Mouse (Mus musculus): Measurements from ENCODE around the gene Gm17387. TPM values are rescaled to one million over a fixed set of nuclear protein-coding genes. Genes with fewer than 3 reads are reported as not detected.
"Not testable (repeated sequence)": the region's sequence is repeated elsewhere in the genome, so short reads cannot be mapped to it uniquely, and the experiment has no call there.

Gm17387 gene
- polyA plus RNA-seq, 1 experiment from 2014 or later, result not detected

DNA sequence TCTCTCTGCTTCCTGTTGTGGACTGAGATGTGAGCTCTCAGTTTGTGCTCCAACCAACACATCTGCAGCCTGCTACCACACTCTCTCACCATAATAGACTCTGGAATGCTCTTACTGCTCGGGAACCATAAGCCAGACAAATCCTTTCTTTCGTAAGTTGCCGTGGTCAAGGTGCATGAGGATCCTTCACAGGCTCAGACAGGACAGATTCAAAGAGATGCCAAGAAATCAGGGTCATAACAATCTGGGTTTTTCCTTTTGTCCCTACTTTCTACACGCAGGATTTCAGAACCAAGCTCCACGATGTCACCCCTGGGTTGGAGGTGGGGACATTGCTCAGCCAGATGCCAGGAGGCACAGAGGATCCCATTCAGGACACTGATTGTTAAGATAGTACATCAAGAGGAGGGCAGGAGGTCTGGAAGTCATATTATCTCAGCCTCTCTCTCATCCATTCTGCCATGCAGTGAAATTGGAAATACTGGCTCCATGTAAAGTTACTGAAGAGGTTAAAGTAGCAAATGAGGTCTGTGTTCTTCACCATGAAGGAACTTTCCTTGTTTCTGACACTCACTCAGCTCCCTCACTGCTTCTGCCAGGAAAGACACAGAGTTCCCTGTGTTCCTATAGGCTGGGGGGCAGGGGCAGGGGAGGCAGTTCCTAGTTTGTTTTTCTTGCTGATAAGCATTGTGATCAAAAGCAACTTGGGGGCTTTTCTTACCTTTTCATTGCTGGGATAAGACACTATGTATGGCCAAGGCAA is 25.5 kb upstream of the Gm17387 start:
- H3K27ac ChIP-seq, result no peak overlapping the region
- no peak for ATAC-seq (replicated peaks; ENCODE audit: low FRiP score)
- H3K4me2 ChIP-seq, result no peak overlapping the region
- WGBS, result 90% methylated on average over 5 of the region's 5 CpGs
- H3K9me3 ChIP-seq (replicated peaks), result no peaks in the 10 kb centered on the region
- H3K9ac ChIP-seq, result no peak overlapping the region
- no peaks in the 10 kb centered on the region for H3K36me3 ChIP-seq
- no peak overlapping the region for H3K4me3 ChIP-seq (replicated peaks)
- no peaks in the 10 kb centered on the region for H3K27me3 ChIP-seq
- H3K4me1 ChIP-seq, result peaks cover 3% of the 10 kb centered on the region

DNA sequence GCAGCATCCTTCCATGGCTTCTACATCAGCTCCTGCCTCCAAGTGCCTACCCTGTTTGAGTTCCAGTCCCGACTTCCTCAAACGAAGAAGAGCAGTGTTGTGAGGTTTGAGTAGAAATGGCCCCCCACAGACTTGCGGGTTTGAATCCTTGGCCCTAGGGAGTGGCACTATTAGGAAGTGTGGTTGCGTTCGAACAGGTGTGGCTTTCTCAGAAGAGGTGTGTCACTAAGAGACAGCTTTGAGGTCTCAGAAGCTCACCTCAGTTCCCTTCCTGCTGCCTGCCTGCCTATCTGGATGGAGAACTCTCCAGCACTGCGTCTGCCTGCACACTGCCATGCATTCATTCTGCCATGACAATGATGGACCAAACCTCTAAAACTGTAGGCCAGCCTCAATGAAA is 22.5 kb upstream of the Gm17387 start:
- no peak for ATAC-seq (replicated peaks; ENCODE audit: low FRiP score)
- 90% methylated on average over 6 of the region's 6 CpGs for WGBS
- peaks cover 29% of the 10 kb centered on the region for H3K4me1 ChIP-seq
- H3K4me2 ChIP-seq, result no peak overlapping the region
- H3K4me3 ChIP-seq (replicated peaks), result no peak overlapping the region
- H3K27ac ChIP-seq, result no peak overlapping the region
- no peaks in the 10 kb centered on the region for H3K9me3 ChIP-seq (replicated peaks)
- H3K27me3 ChIP-seq, result no peaks in the 10 kb centered on the region
- H3K36me3 ChIP-seq, result no peaks in the 10 kb centered on the region
- no peak overlapping the region for H3K9ac ChIP-seq

DNA sequence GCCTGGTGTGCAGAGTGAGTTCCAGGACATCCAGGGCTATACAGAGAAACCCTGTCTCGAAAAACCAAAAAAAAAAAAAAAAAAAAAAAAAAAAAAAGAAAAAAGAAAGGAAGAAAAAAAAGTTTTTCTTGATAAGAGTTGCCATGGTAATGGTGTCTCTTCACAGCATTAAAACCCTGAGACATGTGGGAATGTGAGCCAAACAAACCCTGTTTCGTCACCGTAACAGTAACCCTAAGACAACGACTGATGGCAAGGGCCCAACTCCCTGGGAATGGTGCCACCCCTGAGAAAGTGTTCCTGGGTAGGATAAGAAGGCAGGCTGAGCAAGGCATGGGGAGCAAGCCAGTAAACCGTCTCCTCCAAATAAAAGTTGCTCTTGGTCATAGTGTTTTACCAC is 22.0 kb upstream of the Gm17387 start:
- Histone ChIP-seq H3K4me1 (peaks cover 30% of the 10 kb centered on the region), H3K27me3 (no peaks in the 10 kb centered on the region), H3K9ac (no peak overlapping the region), H3K36me3 (no peaks in the 10 kb centered on the region), H3K27ac (no peak overlapping the region), H3K4me3 (replicated peaks) (no peak overlapping the region), H3K9me3 (replicated peaks) (no peaks in the 10 kb centered on the region), H3K4me2 (no peak overlapping the region)
- 86% methylated on average over 5 of the region's 5 CpGs for WGBS
- ATAC-seq (replicated peaks; ENCODE audit: low FRiP score), result no peak

DNA sequence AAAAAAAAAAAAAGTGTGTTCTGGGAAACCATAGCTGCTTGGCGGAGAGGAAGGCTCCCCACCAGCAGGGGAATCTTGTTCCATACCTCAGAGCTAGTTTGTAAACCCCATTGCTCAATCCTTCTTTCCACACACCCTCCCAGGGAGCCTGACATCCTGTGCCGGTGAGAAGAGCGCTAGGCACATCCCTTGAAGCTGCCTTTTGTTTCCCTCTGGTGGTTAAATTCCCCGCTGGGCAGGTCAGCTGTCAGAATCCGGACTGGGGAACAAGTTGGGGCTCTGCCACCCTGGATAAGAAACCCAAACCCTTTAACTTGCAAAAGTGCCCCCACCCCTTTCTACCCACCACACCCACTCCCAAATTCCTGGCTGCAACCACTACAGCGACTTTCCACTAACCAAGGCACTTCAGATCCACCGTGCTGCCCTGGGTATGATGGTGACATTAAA is 20.6 kb upstream of the Gm17387 start:
- Histone ChIP-seq H3K36me3 (no peaks in the 10 kb centered on the region), H3K9ac (0 out of 2 replicates have a peak overlapping the region, but pooled peaks have one; percentile 11), H3K27ac (no peak overlapping the region), H3K27me3 (no peaks in the 10 kb centered on the region), H3K4me1 (peaks cover 30% of the 10 kb centered on the region), H3K4me3 (replicated peaks) (peak overlapping the region; percentile 56; the same call in 1 of the 2 replicates), H3K4me2 (peak overlapping the region; percentile 60), H3K9me3 (replicated peaks) (no peaks in the 10 kb centered on the region)
- 9% methylated on average over 7 of the region's 7 CpGs for WGBS
- ATAC-seq (replicated peaks; ENCODE audit: low FRiP score), result peak; percentile 10; the same call in 1 of the 2 replicates

DNA sequence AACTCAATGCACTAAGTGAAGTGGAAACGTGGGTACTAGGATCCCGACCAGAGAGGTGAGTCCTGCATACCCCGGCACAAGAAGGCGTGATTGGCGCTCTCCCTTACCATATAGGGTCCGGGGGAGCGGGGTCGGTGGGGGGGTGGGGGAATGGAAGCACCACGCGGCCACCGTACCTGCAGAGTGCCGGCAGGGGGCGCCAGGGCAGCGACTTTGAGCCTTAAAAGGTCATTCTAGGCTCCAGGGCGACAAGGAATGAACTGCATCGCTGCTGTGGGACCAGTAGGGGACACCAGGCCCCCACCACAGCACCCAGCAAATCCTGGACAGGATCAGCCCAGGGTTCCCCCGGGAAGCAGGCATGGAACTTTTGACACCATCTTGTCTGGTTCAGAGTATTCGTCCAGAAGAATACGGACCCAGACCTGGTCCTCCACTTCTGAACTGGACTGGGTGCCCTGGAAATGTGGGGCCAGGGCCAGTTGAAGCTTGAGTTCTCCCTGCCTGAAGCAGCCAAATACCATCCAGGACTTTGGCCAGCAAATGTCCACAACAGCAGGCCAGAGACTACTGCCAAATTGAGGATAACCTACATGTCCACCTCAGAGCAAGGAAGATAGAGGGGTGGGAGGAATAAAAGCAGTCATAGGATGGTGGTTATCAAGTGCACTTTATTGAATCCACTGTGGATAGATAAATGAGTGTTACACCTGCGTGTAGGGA is 19.8 kb upstream of the Gm17387 start:
- H3K36me3 ChIP-seq, result no peaks in the 10 kb centered on the region
- peak; percentile 77 for ATAC-seq (replicated peaks; ENCODE audit: low FRiP score)
- peak overlapping the region; percentile 56 for H3K4me3 ChIP-seq (replicated peaks)
- H3K27ac ChIP-seq, result no peak overlapping the region
- peaks cover 30% of the 10 kb centered on the region for H3K4me1 ChIP-seq
- H3K27me3 ChIP-seq, result no peaks in the 10 kb centered on the region
- WGBS, result 6% methylated on average over 20 of the region's 20 CpGs
- peak overlapping the region; percentile 47; the same call in 1 of the 2 replicates for H3K9ac ChIP-seq
- no peaks in the 10 kb centered on the region for H3K9me3 ChIP-seq (replicated peaks)
- peak overlapping the region; percentile 60 for H3K4me2 ChIP-seq

DNA sequence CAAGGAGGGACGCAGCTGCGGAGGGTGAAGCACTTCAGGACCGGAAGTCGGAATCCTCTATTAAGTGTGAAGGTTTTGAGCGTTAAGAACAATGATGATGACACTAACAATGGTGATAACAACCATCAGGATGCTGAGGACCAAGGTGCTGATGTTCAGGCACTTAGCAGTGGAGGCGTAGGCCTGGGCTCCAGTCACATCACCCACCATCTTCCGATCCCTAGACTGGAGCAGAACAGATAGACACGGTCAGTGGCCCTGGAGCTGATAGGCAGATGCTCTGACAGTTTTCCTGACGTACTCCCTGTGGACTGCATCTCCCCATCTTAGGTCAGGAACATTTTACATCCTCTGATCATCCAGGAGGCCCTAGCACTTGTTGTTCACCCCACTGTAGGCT is 19.3 kb upstream of the Gm17387 start:
- peak overlapping the region; percentile 60 for H3K4me2 ChIP-seq
- peaks cover 30% of the 10 kb centered on the region for H3K4me1 ChIP-seq
- peak overlapping the region; percentile 47; the same call in 1 of the 2 replicates for H3K9ac ChIP-seq
- peak overlapping the region; percentile 56 for H3K4me3 ChIP-seq (replicated peaks)
- no peaks in the 10 kb centered on the region for H3K36me3 ChIP-seq
- H3K27me3 ChIP-seq, result no peaks in the 10 kb centered on the region
- no peak for ATAC-seq (replicated peaks; ENCODE audit: low FRiP score)
- peak overlapping the region; percentile 85 for H3K27ac ChIP-seq
- no peaks in the 10 kb centered on the region for H3K9me3 ChIP-seq (replicated peaks)
- WGBS, result 85% methylated on average over 9 of the region's 9 CpGs

DNA sequence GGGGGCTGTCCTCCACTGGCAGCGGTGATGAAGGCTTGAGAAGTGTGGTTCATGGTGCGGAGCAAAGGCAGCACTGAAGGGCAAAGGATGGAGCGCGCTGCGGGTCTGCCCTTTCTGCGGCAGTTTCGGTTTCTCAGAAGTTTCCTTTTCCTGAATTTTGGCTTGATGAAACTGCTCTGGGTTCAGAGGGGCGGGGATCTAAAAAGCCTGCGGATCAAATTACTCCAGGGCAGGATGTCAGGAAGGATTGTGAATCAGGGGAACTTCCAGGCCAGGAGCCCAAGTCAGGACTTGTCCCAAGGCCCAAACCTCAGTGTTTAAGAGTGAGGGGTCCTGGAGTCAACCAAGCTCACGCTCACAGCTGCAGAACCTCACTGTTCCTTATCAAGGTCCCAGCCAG is 18.3 kb upstream of the Gm17387 start, which contains the start of gene Ifitm3:
TSS of gene Ifitm3 (minus strand) at position 178 of the 400 bp plus-strand sequence.
- Histone ChIP-seq H3K9ac (peak within 1 kb of the TSS; percentile 47), H3K27ac (peak within 1 kb of the TSS; percentile 85), H3K4me1 (peaks cover 30% of the 10 kb centered on the region), H3K4me2 (peak within 1 kb of the TSS; percentile 60), H3K9me3 (replicated peaks) (no peaks in the 10 kb centered on the region), H3K36me3 (no peaks in the 10 kb centered on the region), H3K4me3 (replicated peaks) (peak within 1 kb of the TSS; percentile 56), H3K27me3 (no peaks in the 10 kb centered on the region)
- ATAC-seq (replicated peaks; ENCODE audit: low FRiP score), result peak; percentile 54; the same call in 1 of the 2 replicates
- 6% methylated on average over 10 of the region's 10 CpGs for WGBS

DNA sequence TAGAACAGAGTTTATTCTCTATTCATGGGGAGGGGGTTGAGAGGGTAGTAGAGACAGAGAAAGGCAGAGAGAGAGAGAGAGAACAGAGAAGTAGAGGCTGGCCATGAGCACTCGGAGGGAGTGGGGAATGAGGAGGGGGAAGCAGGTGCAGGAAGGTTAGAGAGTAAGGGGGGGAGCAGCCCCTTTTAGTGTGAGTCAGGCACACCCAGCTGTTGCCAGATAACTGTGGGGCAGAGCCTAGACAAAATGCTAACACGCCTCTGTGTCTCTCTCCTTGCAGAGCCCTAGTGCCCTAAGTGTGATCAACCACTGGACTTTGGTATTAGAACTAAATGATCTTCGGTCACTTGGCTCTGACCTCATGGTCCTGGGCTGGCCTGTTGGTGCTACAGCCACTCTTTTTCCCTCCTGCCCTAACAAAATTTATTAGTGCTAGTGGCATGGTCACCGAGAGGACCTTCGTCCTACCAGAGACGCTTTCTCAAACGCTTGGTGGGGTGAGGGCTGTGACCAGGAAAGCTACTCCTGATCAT is 17.6 kb upstream of the Gm17387 start:
- Histone ChIP-seq H3K36me3 (no peaks in the 10 kb centered on the region), H3K27me3 (no peaks in the 10 kb centered on the region), H3K27ac (peak overlapping the region; percentile 85), H3K9me3 (replicated peaks) (no peaks in the 10 kb centered on the region), H3K9ac (no peak overlapping the region), H3K4me2 (no peak overlapping the region), H3K4me1 (peaks cover 30% of the 10 kb centered on the region), H3K4me3 (replicated peaks) (no peak overlapping the region)
- WGBS, result 84% methylated on average over 7 of the region's 7 CpGs
- ATAC-seq (replicated peaks; ENCODE audit: low FRiP score), result no peak

DNA sequence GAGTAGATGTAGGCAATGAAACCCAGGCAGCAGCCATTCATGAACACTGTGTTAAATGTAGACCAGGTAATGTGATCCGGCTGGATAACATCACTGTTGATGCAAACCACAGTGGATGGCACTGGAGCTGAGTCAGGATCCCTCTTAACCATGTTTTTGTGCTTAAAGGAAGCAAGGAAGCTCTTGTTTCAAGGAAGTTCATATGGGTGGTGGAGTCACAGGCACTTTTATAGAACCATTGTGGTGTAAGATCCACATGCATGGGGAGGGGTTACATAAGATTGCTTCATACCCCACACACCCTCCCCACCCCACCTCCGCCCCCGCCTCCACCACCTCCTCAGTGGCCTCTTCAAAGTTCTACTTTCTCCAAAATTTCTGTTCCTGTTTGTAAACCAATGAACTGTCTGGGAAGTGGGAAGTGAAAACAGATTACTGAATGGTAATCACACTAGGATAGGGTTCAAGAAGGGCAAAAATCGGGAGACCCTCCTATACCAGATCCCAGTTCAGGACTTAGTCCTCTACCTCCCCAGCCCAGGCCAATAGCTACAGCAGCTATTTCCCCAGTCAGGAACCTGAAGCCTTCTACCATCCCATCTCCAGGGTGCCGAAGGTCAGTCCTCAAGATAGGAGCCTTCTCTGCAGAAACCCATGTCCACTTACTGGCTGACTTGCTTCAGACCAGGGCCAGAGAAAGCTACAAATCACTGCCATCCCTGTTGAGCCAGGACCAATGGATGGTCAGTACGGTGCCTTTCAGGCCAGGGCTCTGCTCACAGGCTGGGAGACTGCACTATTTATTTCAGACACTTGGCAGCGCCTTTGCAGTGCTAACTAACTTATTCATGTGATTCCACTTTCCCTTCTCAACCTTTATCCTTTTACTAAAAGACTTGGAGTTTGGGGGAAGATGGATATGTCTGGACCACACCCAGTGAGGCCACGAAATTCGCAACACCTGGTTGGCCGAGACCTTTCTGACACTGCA is 11.9 kb upstream of the Gm17387 start:
- WGBS, result 85% methylated on average over 10 of the region's 10 CpGs
- no peak for ATAC-seq (replicated peaks; ENCODE audit: low FRiP score)
- no peaks in the 10 kb centered on the region for H3K9me3 ChIP-seq (replicated peaks)

DNA sequence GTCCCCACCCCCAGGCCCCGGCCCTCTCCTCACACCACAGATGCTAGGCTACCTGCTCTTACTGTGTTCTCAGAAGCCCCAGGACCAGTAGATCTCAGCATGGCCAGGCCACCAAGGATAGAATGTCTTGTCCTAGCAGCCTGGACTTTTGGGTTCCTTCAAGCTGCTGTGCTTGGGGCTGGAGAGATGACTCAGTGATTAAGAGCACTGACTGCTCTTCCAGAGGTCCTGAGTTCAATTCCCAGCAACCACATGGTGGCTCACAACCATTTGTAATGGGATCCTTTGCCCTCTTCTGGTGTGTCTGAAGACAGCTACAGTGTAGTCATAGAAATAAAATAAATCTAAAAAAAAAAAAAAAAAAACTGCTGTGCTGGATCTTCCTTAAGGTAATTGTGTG is 11.1 kb upstream of the Gm17387 start, which contains the start of gene Ifitm6:
TSS of gene Ifitm6 (minus strand) at position 101 of the 400 bp plus-strand sequence.
- not testable (repeated sequence) for H3K4me3 ChIP-seq (replicated peaks); H3K4me2 ChIP-seq; ATAC-seq (replicated peaks; ENCODE audit: low FRiP score); H3K27ac ChIP-seq; H3K9ac ChIP-seq; H3K36me3 ChIP-seq; H3K9me3 ChIP-seq (replicated peaks); H3K4me1 ChIP-seq; H3K27me3 ChIP-seq
- WGBS, result 89% methylated on average over 1 of the region's 1 CpGs

More for the DNA sequence above, 11.9 kb upstream of the Gm17387 start:
- H3K4me3 ChIP-seq (replicated peaks), result no peak overlapping the region
- no peaks in the 10 kb centered on the region for H3K27me3 ChIP-seq
- no peak overlapping the region for H3K9ac ChIP-seq
- no peak overlapping the region for H3K4me2 ChIP-seq
- no peaks in the 10 kb centered on the region for H3K36me3 ChIP-seq
- H3K27ac ChIP-seq, result no peak overlapping the region
- H3K4me1 ChIP-seq, result no peaks in the 10 kb centered on the region

DNA sequence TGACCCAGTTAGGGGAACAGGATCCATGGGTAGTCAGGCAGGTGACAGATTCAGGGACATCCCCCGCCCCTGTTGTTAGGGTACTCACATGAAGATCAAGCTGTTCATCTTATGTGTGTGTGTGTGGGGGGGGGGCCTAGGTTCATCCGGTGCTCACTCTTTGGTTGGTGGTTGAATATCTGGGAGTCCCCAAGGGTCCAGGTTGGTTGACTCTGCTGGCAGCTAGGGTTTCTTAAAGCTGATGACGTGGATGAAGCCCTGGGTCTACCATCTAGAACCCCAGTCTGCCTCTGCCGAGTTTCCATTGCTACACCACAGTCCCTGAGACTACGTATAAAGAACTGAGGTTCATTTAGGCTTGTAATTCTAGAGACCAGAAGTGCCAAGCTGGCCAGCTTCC is 9.9 kb upstream of the Gm17387 start:
- Histone ChIP-seq H3K4me3 (replicated peaks) (no peak overlapping the region), H3K27me3 (no peaks in the 10 kb centered on the region)
- 92% methylated on average over 5 of the region's 5 CpGs for WGBS

More for the DNA sequence above, 9.9 kb upstream of the Gm17387 start:
- Histone ChIP-seq H3K9me3 (replicated peaks) (no peaks in the 10 kb centered on the region), H3K36me3 (no peaks in the 10 kb centered on the region), H3K4me1 (no peaks in the 10 kb centered on the region), H3K9ac (no peak overlapping the region), H3K4me2 (no peak overlapping the region), H3K27ac (no peak overlapping the region)
- no peak for ATAC-seq (replicated peaks; ENCODE audit: low FRiP score)

All from kidney, embryonic 15.5 days (tissue).